Mouse (Mus musculus) intestine, embryonic 14.5 days (tissue): ENCODE results near the gene Acacb. TPM values are rescaled to one million over a fixed set of nuclear protein-coding genes. Genes with fewer than 3 reads are reported as not detected.

Experiments used
- ATAC-seq: fragments of 200-750 bp; cut with Nextera tagmentation; replicated peaks from 2 replicates; pipeline ENCODE4 v1.8.0; 2017; ENCODE audit warnings: low read depth, moderate number of reproducible peaks, moderate TSS enrichment, moderate library complexity; ENCODE audit not compliant: low FRiP score, low TSS enrichment
- DNase-seq: peaks from one replicate; pipeline ENCODE4 v3.0.0-alpha.2; 2018; ENCODE audit warnings: low spot score
- H3K27ac ChIP-seq: fragments of 300-500 bp; sonication (generic); 2 replicates; pipeline ENCODE4 v1.5.1; 2014; ENCODE audit warnings: low read depth, mild to moderate bottlenecking, control low read depth
- H3K27me3 ChIP-seq: fragments of 300-500 bp; sonication (generic); replicated peaks from 2 replicates; pipeline ENCODE4 v1.6.1; 2014; ENCODE audit warnings: low read length, control low read depth; ENCODE audit not compliant: control insufficient read depth, insufficient read depth
- H3K36me3 ChIP-seq: fragments of 300-500 bp; sonication (generic); 2 replicates; pipeline ENCODE4 v1.6.1; 2014; ENCODE audit warnings: low read length, control low read depth; ENCODE audit not compliant: control insufficient read depth, insufficient read depth
- H3K4me1 ChIP-seq: fragments of 300-500 bp; sonication (generic); replicated peaks from 2 replicates; pipeline ENCODE4 v1.6.1; 2014; ENCODE audit warnings: low read length, control low read depth, mixed read lengths; ENCODE audit not compliant: control insufficient read depth, insufficient read depth
- H3K4me2 ChIP-seq: fragments of 300-500 bp; sonication (generic); 2 replicates; pipeline ENCODE4 v1.6.1; 2014; ENCODE audit warnings: low read length
- H3K4me3 ChIP-seq: fragments of 300-500 bp; sonication (generic); 2 replicates; pipeline ENCODE4 v1.5.1; 2014; ENCODE audit warnings: low read depth, low read length, control low read depth, mixed read lengths
- H3K9ac ChIP-seq: fragments of 300-500 bp; sonication (generic); 2 replicates; pipeline ENCODE4 v1.6.1; 2014; ENCODE audit warnings: mild to moderate bottlenecking, low read length
- H3K9me3 ChIP-seq: fragments of 300-500 bp; sonication (generic); 2 replicates; pipeline ENCODE4 v1.6.1; 2016; ENCODE audit warnings: low read length, control low read depth; ENCODE audit not compliant: control insufficient read depth
- WGBS: fragments of 180-500 bp; shearing (Covaris S2); extraction: QIAGEN DNeasy Blood & Tissue Kit; methylation state at CpG from one replicate; pipeline ENCODE4 v1.1.7; 2014; 5-methylcytosine and 5-hydroxymethylcytosine counted together
- polyA plus RNA-seq: library from polyadenylated mRNA; unstranded; fragments of >200 nt; fragmentation: Nextera tagmentation; extraction: Ambion mirVana; gene quantifications from 2 replicates; pipeline ENCODE4 v1.2.1, GENCODE M21; 2014

Acacb gene
- polyA plus RNA-seq, 1 experiment from 2014 or later, result 2.4 TPM

DNA sequence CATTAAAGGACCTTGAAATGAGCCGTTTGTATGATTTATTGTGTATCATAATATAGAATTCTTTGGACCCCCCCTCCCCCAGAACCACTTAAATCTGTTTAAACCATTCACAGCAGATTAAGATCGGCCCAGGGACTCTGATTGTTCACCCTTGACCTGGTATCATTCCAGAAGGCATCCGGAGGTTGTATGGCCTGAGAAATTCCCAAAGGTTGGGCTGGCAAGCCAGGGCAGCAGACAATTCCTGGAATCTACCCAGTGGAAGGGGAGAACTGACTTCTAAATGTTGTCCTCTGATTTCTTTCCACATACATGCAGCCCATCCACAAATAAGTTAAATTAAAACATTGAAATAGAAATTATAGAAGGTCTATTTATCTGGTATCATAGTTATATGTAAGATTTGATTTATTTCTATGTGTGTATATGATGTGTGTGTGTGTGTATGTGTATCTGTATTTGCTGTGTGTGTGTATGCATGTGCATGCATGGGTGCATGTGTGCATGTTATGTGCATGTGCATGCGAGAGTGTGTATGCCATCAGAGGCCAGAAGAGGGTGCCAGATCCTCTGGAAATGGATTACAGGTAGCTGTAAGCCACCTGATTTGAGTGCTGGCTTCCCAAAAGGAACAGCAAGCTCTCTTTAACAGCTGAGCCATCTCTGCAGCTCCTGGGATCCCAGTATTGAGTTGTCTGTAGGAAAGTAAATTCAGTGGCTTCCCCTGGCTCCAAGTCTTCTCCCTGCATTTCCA is 31.8 kb downstream of the Acacb start:
- Histone ChIP-seq H3K9ac (no peak overlapping the region), H3K36me3 (no peaks in the 10 kb centered on the region), H3K4me3 (no peak overlapping the region), H3K9me3 (no peaks in the 10 kb centered on the region), H3K27ac (no peak overlapping the region), H3K27me3 (no peaks in the 10 kb centered on the region), H3K4me1 (no peaks in the 10 kb centered on the region; the same call in 1 of the 2 replicates), H3K4me2 (no peak overlapping the region)
- WGBS, result 75% methylated on average over 4 of the region's 4 CpGs
- no peak for ATAC-seq
- no peak for DNase-seq

DNA sequence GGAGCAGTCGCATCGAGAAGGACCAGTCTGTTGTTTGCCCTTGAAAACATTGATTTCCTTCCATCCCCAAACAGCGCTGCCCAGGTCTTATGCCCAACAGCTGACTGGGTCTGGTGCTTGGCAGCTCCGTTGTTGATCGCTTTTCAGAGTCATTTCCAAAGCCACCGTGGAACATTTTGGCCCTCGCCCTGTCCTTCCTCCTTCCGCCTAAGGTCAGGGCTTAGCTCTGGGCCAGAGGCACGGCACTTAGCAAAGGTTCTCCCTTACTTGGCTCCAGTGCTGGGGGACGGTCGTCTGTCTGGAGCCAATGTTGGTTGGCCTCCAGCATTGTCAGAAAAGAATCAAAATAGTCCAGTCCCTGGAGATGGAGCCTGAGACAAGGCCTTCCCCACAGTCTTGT is 33.2 kb downstream of the Acacb start:
- no peak overlapping the region for H3K27ac ChIP-seq
- DNase-seq (no peak), ATAC-seq (no peak)
- H3K4me1 ChIP-seq, result no peaks in the 10 kb centered on the region; the same call in 1 of the 2 replicates
- no peaks in the 10 kb centered on the region for H3K9me3 ChIP-seq
- WGBS, result 86% methylated on average over 11 of the region's 11 CpGs
- no peak overlapping the region for H3K4me3 ChIP-seq
- H3K9ac ChIP-seq, result no peak overlapping the region
- no peaks in the 10 kb centered on the region for H3K36me3 ChIP-seq
- H3K27me3 ChIP-seq, result no peaks in the 10 kb centered on the region
- no peak overlapping the region for H3K4me2 ChIP-seq

DNA sequence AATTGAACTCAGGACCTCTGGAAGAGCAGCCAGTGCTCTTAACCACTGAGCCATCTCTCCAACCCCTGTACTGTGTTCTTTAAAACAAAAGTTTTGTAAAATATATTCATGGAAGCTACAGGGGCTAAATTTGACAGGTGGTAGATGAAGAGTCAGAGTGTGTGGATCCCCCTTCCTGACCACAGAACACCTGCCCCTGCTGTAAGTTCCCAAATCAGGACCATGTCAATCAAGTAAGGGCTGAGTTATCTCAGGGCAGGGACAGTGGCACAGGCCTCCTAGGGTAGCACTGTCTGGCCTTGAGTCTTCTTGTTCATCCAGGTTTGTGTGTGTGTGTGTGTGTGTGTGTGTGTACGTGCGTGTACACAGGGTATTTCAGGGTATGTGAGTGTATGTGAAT is 37.2 kb downstream of the Acacb start:
- H3K9me3 ChIP-seq, result no peaks in the 10 kb centered on the region
- no peak overlapping the region for H3K9ac ChIP-seq
- WGBS, result 95% methylated on average over 2 of the region's 2 CpGs
- DNase-seq (no peak), ATAC-seq (no peak)
- no peaks in the 10 kb centered on the region for H3K36me3 ChIP-seq
- no peaks in the 10 kb centered on the region for H3K4me1 ChIP-seq
- no peak overlapping the region for H3K27ac ChIP-seq
- no peak overlapping the region for H3K4me2 ChIP-seq
- no peaks in the 10 kb centered on the region for H3K27me3 ChIP-seq
- H3K4me3 ChIP-seq, result no peak overlapping the region

DNA sequence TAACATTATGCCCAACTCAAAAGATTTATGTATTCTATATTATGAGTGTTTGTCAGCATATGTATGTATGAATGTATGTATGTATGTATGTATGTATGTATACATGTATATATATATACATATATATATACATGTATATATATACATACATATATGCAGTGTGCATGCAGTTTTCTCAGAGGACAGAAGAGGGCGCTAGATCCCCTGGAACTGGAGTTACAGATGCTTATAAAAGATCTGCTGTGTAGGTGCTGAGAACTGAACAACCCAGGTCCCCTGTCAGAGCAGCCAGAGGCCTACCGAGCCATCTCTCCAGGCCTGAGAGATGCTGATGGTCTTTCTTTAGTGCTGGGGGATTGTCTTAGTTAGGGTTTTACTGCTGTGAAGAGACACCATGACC is 40.8 kb downstream of the Acacb start:
- no peaks in the 10 kb centered on the region for H3K27me3 ChIP-seq
- DNase-seq (no peak), ATAC-seq (no peak)
- no peak overlapping the region for H3K27ac ChIP-seq
- H3K9ac ChIP-seq, result no peak overlapping the region
- no peaks in the 10 kb centered on the region for H3K9me3 ChIP-seq
- H3K4me1 ChIP-seq, result no peaks in the 10 kb centered on the region
- H3K36me3 ChIP-seq, result no peaks in the 10 kb centered on the region
- no peak overlapping the region for H3K4me2 ChIP-seq
- H3K4me3 ChIP-seq, result no peak overlapping the region
- WGBS, result 74% methylated on average over 2 of the region's 2 CpGs

DNA sequence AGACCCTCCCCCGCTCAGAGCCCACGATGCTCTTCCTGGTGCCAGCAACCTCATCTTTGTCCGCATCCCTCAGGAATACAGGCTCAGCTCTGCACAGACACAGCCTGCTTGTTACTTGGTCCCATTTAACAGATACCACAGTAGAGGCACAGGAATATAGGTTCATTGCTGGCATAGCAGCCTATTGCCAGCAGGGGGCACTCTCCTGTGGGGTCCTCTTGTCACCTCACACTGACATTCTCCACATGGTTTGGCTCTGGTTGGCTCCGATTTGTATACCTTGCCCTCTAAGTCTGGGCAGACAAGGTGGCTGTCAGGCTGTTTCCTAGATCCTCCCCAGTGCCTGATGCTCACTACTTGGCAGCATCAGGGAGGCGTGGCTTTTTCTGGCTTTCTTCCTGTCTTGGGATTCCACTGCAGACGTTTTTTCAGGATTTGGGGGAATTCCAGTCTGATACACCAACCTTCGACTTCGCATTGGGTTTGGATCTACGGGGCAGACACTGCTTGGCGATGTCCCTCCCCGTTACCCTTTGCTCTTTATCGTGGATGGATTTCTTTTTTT is 42.6 kb downstream of the Acacb start:
- Histone ChIP-seq H3K4me1 (no peaks in the 10 kb centered on the region), H3K9ac (no peak overlapping the region), H3K36me3 (no peaks in the 10 kb centered on the region), H3K4me3 (no peak overlapping the region), H3K4me2 (no peak overlapping the region), H3K27ac (no peak overlapping the region), H3K9me3 (no peaks in the 10 kb centered on the region), H3K27me3 (no peaks in the 10 kb centered on the region)
- ATAC-seq (no peak), DNase-seq (no peak)
- WGBS, result 76% methylated on average over 12 of the region's 12 CpGs

DNA sequence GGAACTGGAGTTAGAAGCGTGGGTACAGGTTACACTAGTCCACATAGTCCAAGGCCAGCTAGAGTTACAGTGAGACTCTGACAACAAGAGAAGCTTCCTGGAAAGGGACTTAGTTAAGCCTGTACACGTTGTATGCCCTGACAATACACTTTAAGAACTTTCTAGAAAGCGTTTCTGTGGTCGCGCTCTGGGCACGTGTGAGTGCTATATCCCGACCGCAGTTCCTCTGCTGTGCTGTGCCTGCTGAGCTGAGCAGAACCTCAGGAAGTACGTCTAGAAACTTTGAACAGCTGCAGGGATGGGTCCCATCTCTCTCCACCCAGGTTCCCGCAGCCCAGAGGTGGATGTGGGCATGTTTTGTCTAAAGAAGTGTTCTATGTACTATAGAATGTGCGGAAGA is 47.8 kb downstream of the Acacb start:
- ATAC-seq, result no peak

DNA sequence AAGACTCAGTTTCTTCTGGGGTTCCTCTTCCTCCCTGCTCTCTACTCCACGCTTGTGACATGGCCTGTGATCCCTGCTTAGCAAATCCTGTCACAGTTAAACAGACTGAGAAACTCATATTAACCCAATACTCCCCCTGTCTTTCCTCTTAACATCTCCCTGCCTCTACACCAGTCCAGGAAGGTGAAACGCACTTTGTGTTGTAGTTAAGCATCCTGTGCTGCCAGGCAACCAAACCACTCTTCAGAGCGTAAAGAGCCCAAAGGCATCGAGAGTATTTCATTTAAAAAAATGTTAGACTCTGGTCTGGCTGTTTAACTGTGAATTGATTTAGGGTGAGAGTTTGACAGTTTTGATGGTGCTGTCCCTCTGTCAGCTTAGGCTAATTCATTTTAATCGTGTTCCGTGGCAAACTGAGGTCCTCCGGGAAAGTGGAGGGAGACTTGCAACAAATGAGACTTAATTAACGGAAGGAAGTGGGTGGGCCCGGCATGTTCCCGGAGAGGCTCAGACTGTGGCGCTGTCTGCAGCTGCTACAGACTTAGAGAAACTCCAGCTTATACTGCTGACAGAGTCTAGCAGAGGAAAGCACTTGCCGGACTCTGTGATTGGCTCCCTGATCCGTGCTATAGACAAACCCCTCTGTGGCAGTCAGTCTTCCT is 52.9 kb downstream of the Acacb start:
- DNase-seq (no peak), ATAC-seq (no peak)
- Histone ChIP-seq H3K9me3 (no peaks in the 10 kb centered on the region), H3K36me3 (no peaks in the 10 kb centered on the region), H3K4me3 (no peak overlapping the region), H3K9ac (no peak overlapping the region), H3K27me3 (no peaks in the 10 kb centered on the region), H3K4me1 (no peaks in the 10 kb centered on the region), H3K4me2 (peak overlapping the region; percentile 18; the same call in 1 of the 2 replicates), H3K27ac (no peak overlapping the region)
- WGBS, result 18% methylated on average over 13 of the region's 13 CpGs

More for the DNA sequence above, 47.8 kb downstream of the Acacb start:
- H3K9me3 ChIP-seq, result no peaks in the 10 kb centered on the region
- no peaks in the 10 kb centered on the region for H3K27me3 ChIP-seq
- no peaks in the 10 kb centered on the region for H3K4me1 ChIP-seq
- H3K4me2 ChIP-seq, result no peak overlapping the region
- H3K4me3 ChIP-seq, result no peak overlapping the region
- H3K36me3 ChIP-seq, result no peaks in the 10 kb centered on the region
- H3K27ac ChIP-seq, result no peak overlapping the region
- WGBS, result 82% methylated on average over 11 of the region's 11 CpGs
- no peak overlapping the region for H3K9ac ChIP-seq
- DNase-seq, result no peak

DNA sequence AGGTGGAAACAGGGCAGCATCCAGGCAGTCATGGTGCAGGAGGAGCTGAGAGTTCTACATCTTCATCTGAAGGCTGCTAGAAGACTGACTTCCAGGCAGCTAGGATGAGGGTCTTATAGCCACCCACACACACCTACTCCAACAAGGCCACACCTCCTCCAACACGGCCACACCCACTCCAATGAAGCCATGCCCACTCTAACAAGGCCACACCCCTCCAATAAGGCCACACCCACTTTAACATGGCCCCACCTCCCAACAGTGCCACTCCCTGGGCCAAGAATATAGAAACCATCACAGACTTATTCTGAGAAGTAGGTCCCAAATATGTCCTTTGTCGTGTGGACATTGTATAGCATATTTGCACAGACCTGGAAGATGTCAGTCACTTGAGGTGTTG is 59.8 kb downstream of the Acacb start:
- Histone ChIP-seq H3K36me3 (no peaks in the 10 kb centered on the region), H3K9ac (no peak overlapping the region), H3K9me3 (no peaks in the 10 kb centered on the region), H3K27ac (no peak overlapping the region), H3K4me3 (no peak overlapping the region), H3K4me2 (no peak overlapping the region), H3K27me3 (no peaks in the 10 kb centered on the region), H3K4me1 (no peaks in the 10 kb centered on the region)
- no peak for DNase-seq
- 86% methylated on average over 2 of the region's 2 CpGs for WGBS
- ATAC-seq, result no peak
